Mouse (Mus musculus) forebrain, postnatal 0 days (tissue): Measurements from ENCODE around the gene Cd33. TPM values are rescaled to one million over a fixed set of nuclear protein-coding genes. Genes with fewer than 3 reads are reported as not detected.

Source experiments
- ATAC-seq: fragments of 200-750 bp; cut with Nextera tagmentation; 2 replicates; pipeline ENCODE4 v1.8.0; 2017; ENCODE audit warnings: mild to moderate bottlenecking, moderate library complexity
- DNase-seq: peaks from one replicate; pipeline ENCODE4 v3.0.0-alpha.2; 2015
- H3K27ac ChIP-seq: fragments of 300-500 bp; sonication (generic); 2 replicates; pipeline ENCODE4 v1.5.1; 2014; ENCODE audit warnings: low read depth, mild to moderate bottlenecking, antibody characterized with exemption, low read length, moderate library complexity, mixed read lengths
- H3K27me3 ChIP-seq: fragments of 300-500 bp; sonication (generic); 2 replicates; pipeline ENCODE4 v1.6.1; 2014; ENCODE audit warnings: mild to moderate bottlenecking, low read length, mixed read lengths; ENCODE audit not compliant: insufficient read depth
- H3K36me3 ChIP-seq: fragments of 300-500 bp; sonication (generic); 2 replicates; pipeline ENCODE4 v1.6.1; 2014; ENCODE audit warnings: mild to moderate bottlenecking, moderate library complexity; ENCODE audit not compliant: insufficient read depth
- H3K4me1 ChIP-seq: fragments of 300-500 bp; sonication (generic); 2 replicates; pipeline ENCODE4 v1.6.1; 2014; ENCODE audit warnings: antibody characterized with exemption; ENCODE audit not compliant: insufficient read depth
- H3K4me2 ChIP-seq: fragments of 300-500 bp; sonication (generic); 2 replicates; pipeline ENCODE4 v1.6.1; 2014; ENCODE audit warnings: low read depth, mild to moderate bottlenecking, moderate library complexity
- H3K4me3 ChIP-seq: fragments of 300-500 bp; sonication (generic); 2 replicates; pipeline ENCODE4 v1.5.1; 2014; ENCODE audit warnings: low read depth, low read length, mixed read lengths
- H3K9ac ChIP-seq: fragments of 300-500 bp; sonication (generic); 2 replicates; pipeline ENCODE4 v1.6.1; 2014; ENCODE audit warnings: mild to moderate bottlenecking
- H3K9me3 ChIP-seq: fragments of 300-500 bp; sonication (generic); 2 replicates; pipeline ENCODE4 v1.6.1; 2016; ENCODE audit warnings: low read length
- CTCF ChIP-seq: sonication (generic); IDR thresholded peaks from 2 replicates; pipeline ENCODE4 v1.5.1; 2016; ENCODE audit warnings: antibody characterized with exemption, control low read depth, low read depth
- WGBS: fragments of 180-500 bp; shearing (Covaris S2); extraction: QIAGEN DNeasy Blood & Tissue Kit; methylation state at CpG from one replicate; pipeline ENCODE4 v1.1.7; 2014; 5-methylcytosine and 5-hydroxymethylcytosine counted together
- polyA plus RNA-seq: library from polyadenylated mRNA; unstranded; fragments of >200 nt; fragmentation: Nextera tagmentation; extraction: Ambion mirVana; gene quantifications from 2 replicates; pipeline ENCODE4 v1.2.1, GENCODE M21; 2015
- total RNA-seq: library from RNA; depleted of rRNA; stranded (reverse); fragments of >200 nt; gene quantifications from 2 replicates; pipeline ENCODE4 v1.2.3, GENCODE M21; 2014

The Cd33 gene
- total and polyA plus RNA-seq, 2 experiments from 2014 or later = 1.0 to 1.7 TPM

- H3K36me3 ChIP-seq = no peaks in the 10 kb centered on the region
- H3K4me1 ChIP-seq = no peaks in the 10 kb centered on the region
- no peak overlapping the region for H3K4me2 ChIP-seq
- no peaks in the 10 kb centered on the region for H3K9me3 ChIP-seq
- 79% methylated on average over 15 of the region's 15 CpGs for WGBS
- TF ChIP-seq CTCF = no peak
- no peak overlapping the region for H3K27ac ChIP-seq
- H3K27me3 ChIP-seq = no peaks in the 10 kb centered on the region
- DNase-seq = no peak
- H3K4me3 ChIP-seq = no peak overlapping the region
- ATAC-seq = peak; percentile 38; the same call in 1 of the 2 replicates
- H3K9ac ChIP-seq = no peak overlapping the region
These were observed 25.9 kb downstream of the Cd33 start for GRCm38 (mm10) chr7:43518341-43518740.

GRCm38 (mm10) chr7:43515076-43515475 lies 29.2 kb downstream of the Cd33 start:
- no peak for DNase-seq
- ATAC-seq = no peak
- no peaks in the 10 kb centered on the region for H3K27me3 ChIP-seq
- WGBS = 83% methylated on average over 5 of the region's 5 CpGs
- H3K9me3 ChIP-seq = no peaks in the 10 kb centered on the region
- no peak overlapping the region for H3K9ac ChIP-seq
- TF ChIP-seq CTCF = no peak
- no peaks in the 10 kb centered on the region for H3K4me1 ChIP-seq
- H3K4me2 ChIP-seq = no peak overlapping the region
- H3K4me3 ChIP-seq = no peak overlapping the region
- no peaks in the 10 kb centered on the region for H3K36me3 ChIP-seq
- H3K27ac ChIP-seq = no peak overlapping the region

GRCm38 (mm10) chr7:43512519-43512918 lies 31.7 kb downstream of the Cd33 start:
- H3K36me3 ChIP-seq = no peaks in the 10 kb centered on the region
- H3K9ac ChIP-seq = no peak overlapping the region
- H3K4me2 ChIP-seq = no peak overlapping the region
- ATAC-seq = no peak
- TF ChIP-seq CTCF = no peak
- WGBS = 75% methylated on average over 4 of the region's 4 CpGs
- no peaks in the 10 kb centered on the region for H3K9me3 ChIP-seq
- no peaks in the 10 kb centered on the region for H3K4me1 ChIP-seq
- no peaks in the 10 kb centered on the region; the same call in 1 of the 2 replicates for H3K27me3 ChIP-seq
- no peak overlapping the region for H3K4me3 ChIP-seq
- no peak for DNase-seq
- H3K27ac ChIP-seq = no peak overlapping the region

GRCm38 (mm10) chr7:43511707-43512478 lies 32.3 kb downstream of the Cd33 start:
- Histone ChIP-seq H3K4me2 (no peak overlapping the region), H3K9ac (no peak overlapping the region), H3K27ac (no peak overlapping the region), H3K9me3 (no peaks in the 10 kb centered on the region), H3K4me1 (no peaks in the 10 kb centered on the region), H3K4me3 (no peak overlapping the region), H3K36me3 (no peaks in the 10 kb centered on the region), H3K27me3 (no peaks in the 10 kb centered on the region; the same call in 1 of the 2 replicates)
- DNase-seq (no peak), ATAC-seq (no peak)
- WGBS = 64% methylated on average over 4 of the region's 4 CpGs
- no peak for TF ChIP-seq CTCF

GRCm38 (mm10) chr7:43495343-43496021 lies 48.7 kb downstream of the Cd33 start:
- no peak overlapping the region for H3K27ac ChIP-seq
- ATAC-seq (peak; percentile 81), DNase-seq (peak; percentile 69)
- H3K9ac ChIP-seq = no peak overlapping the region
- no peak overlapping the region for H3K4me2 ChIP-seq
- no peaks in the 10 kb centered on the region for H3K9me3 ChIP-seq
- whole genome bisulfite sequencing = 10% methylated on average over 21 of the region's 21 CpGs
- H3K4me3 ChIP-seq = no peak overlapping the region
- TF ChIP-seq CTCF = peak; percentile 81
- no peaks in the 10 kb centered on the region for H3K27me3 ChIP-seq
- H3K36me3 ChIP-seq = no peaks in the 10 kb centered on the region
- H3K4me1 ChIP-seq = no peaks in the 10 kb centered on the region

GRCm38 (mm10) chr7:43490861-43491260 lies 53.4 kb downstream of the Cd33 start:
- Histone ChIP-seq H3K4me3 (no peak overlapping the region), H3K4me1 (peaks cover 7% of the 10 kb centered on the region; the same call in 1 of the 2 replicates), H3K4me2 (0 out of 2 replicates have a peak overlapping the region, but pooled peaks have one; percentile 83), H3K27me3 (no peaks in the 10 kb centered on the region), H3K9me3 (no peaks in the 10 kb centered on the region), H3K36me3 (no peaks in the 10 kb centered on the region), H3K27ac (no peak overlapping the region), H3K9ac (no peak overlapping the region)
- no peak for ATAC-seq
- WGBS = 73% methylated on average over 9 of the region's 9 CpGs
- no peak for DNase-seq
- TF ChIP-seq CTCF = no peak

- Histone ChIP-seq H3K9me3 (no peaks in the 10 kb centered on the region), H3K9ac (peak overlapping the region; percentile 93), H3K4me3 (peak overlapping the region; percentile 75), H3K36me3 (no peaks in the 10 kb centered on the region), H3K4me2 (peak overlapping the region; percentile 83), H3K4me1 (peaks cover 7% of the 10 kb centered on the region; the same call in 1 of the 2 replicates), H3K27me3 (no peaks in the 10 kb centered on the region), H3K27ac (peak overlapping the region; percentile 83)
- peak; percentile 84 for DNase-seq
- TF ChIP-seq CTCF = no peak
- peak; percentile 92 for ATAC-seq
- WGBS = 0% methylated on average over 2 of the region's 13 CpGs
These were observed 54.0 kb downstream of the Cd33 start for GRCm38 (mm10) chr7:43490182-43490584.
